In genomic region chrX:155214291-155215136, GRCm38 (mm10) we compare ENCODE assay signal across 8 mouse cellular contexts. TPM values are rescaled to one million over a fixed set of nuclear protein-coding genes. Genes with fewer than 3 reads are reported as not detected.
DNase-seq lines count a peak whose midpoint lies in the region; ATAC-seq and TF ChIP-seq lines count a peak whose summit lies in the region.

No protein-coding gene starts in this region.

- no peaks in the 10 kb centered on the region for H3K36me3 ChIP-seq in heart, embryonic 16.5 days (ENCODE audit: control insufficient read depth, insufficient read depth)
- no peaks in the 10 kb centered on the region for H3K36me3 ChIP-seq in heart, embryonic 11.5 days (ENCODE audit: control insufficient read depth, insufficient read depth, low read length)
- no peaks in the 10 kb centered on the region for H3K36me3 ChIP-seq in lung, embryonic 14.5 days (ENCODE audit: insufficient read depth)
- no peaks in the 10 kb centered on the region for H3K36me3 ChIP-seq in forebrain, embryonic 12.5 days (replicated peaks)
- no peaks in the 10 kb centered on the region for H3K36me3 ChIP-seq in hindbrain, embryonic 10.5 days

- DNase-seq in 416B (ENCODE audit: low read depth), result peak; percentile 23
- peak; percentile 11 for DNase-seq in lung, embryonic 14.5 days
- DNase-seq in adrenal gland, postnatal 25 days, result no peak
- no peak for DNase-seq in hindbrain, embryonic 10.5 days (ENCODE audit: low spot score)

- no peaks in the 10 kb centered on the region for H3K9me3 ChIP-seq in heart, embryonic 16.5 days (replicated peaks; ENCODE audit: control insufficient read depth, low read length)
- H3K9me3 ChIP-seq in heart, embryonic 11.5 days (replicated peaks; ENCODE audit: control insufficient read depth, low read length), result no peaks in the 10 kb centered on the region
- H3K9me3 ChIP-seq in lung, embryonic 14.5 days (ENCODE audit: low read depth, low read length), result no peaks in the 10 kb centered on the region
- H3K9me3 ChIP-seq in forebrain, embryonic 12.5 days, result no peaks in the 10 kb centered on the region
- no peaks in the 10 kb centered on the region for H3K9me3 ChIP-seq in hindbrain, embryonic 10.5 days

- 75% methylated on average over 5 of the region's 5 CpGs for WGBS in heart, embryonic 16.5 days
- WGBS in heart, embryonic 11.5 days (ENCODE audit: insufficient replicate concordance), result 76% methylated on average over 5 of the region's 5 CpGs
- 21% methylated on average over 5 of the region's 5 CpGs for WGBS in bone marrow, adult 2 months
- WGBS in lung, embryonic 14.5 days, result 72% methylated on average over 5 of the region's 5 CpGs
- 87% methylated on average over 5 of the region's 5 CpGs for WGBS in forebrain, embryonic 12.5 days
- WGBS in hindbrain, embryonic 10.5 days, result 91% methylated on average over 5 of the region's 5 CpGs

- no peak for TF ChIP-seq CTCF in bone marrow, adult 2 months (IDR thresholded peaks at IDR 0.05; ENCODE audit: control insufficient read depth, insufficient read depth, low read length)
- no peak for TF ChIP-seq CTCF in lung, embryonic 14.5 days (IDR thresholded peaks at IDR 0.05; ENCODE audit: low read depth)

- no peak overlapping the region for H3K9ac ChIP-seq in heart, embryonic 16.5 days (ENCODE audit: low read length)
- H3K9ac ChIP-seq in heart, embryonic 11.5 days (ENCODE audit: low read depth, low read length), result no peak overlapping the region
- no peak overlapping the region for H3K9ac ChIP-seq in lung, embryonic 14.5 days
- H3K9ac ChIP-seq in forebrain, embryonic 12.5 days, result no peak overlapping the region

- peak overlapping the region; percentile 65; the same call in 1 of the 2 replicates for H3K4me2 ChIP-seq in heart, embryonic 16.5 days (ENCODE audit: low read depth, low read length)
- H3K4me2 ChIP-seq in heart, embryonic 11.5 days, result no peak overlapping the region
- peak overlapping the region; percentile 62 for H3K4me2 ChIP-seq in lung, embryonic 14.5 days
- no peak overlapping the region for H3K4me2 ChIP-seq in forebrain, embryonic 12.5 days

- no peak for TF ChIP-seq POLR2A in bone marrow, adult 2 months (IDR thresholded peaks at IDR 0.05; ENCODE audit: borderline replicate concordance, control insufficient read depth, low read depth, low read length)

- no peaks in the 10 kb centered on the region for H3K4me1 ChIP-seq in heart, embryonic 16.5 days (ENCODE audit: control insufficient read depth, insufficient read depth, low read length)
- no peaks in the 10 kb centered on the region for H3K4me1 ChIP-seq in heart, embryonic 11.5 days (ENCODE audit: control insufficient read depth, insufficient read depth, low read length)
- no peaks in the 10 kb centered on the region for H3K4me1 ChIP-seq in bone marrow, adult 2 months (ENCODE audit: control insufficient read depth, insufficient read depth, low read length)
- H3K4me1 ChIP-seq in lung, embryonic 14.5 days (ENCODE audit: insufficient read depth), result no peaks in the 10 kb centered on the region
- H3K4me1 ChIP-seq in forebrain, embryonic 12.5 days, result no peaks in the 10 kb centered on the region
- H3K4me1 ChIP-seq in hindbrain, embryonic 10.5 days (replicated peaks), result no peaks in the 10 kb centered on the region

- H3K27me3 ChIP-seq in heart, embryonic 16.5 days (ENCODE audit: control insufficient read depth, insufficient read depth, low read length), result no peaks in the 10 kb centered on the region
- H3K27me3 ChIP-seq in heart, embryonic 11.5 days (ENCODE audit: control insufficient read depth, insufficient read depth, low read length), result no peaks in the 10 kb centered on the region
- H3K27me3 ChIP-seq in lung, embryonic 14.5 days (ENCODE audit: insufficient read depth, low read length), result no peaks in the 10 kb centered on the region
- H3K27me3 ChIP-seq in forebrain, embryonic 12.5 days, result no peaks in the 10 kb centered on the region
- no peaks in the 10 kb centered on the region for H3K27me3 ChIP-seq in hindbrain, embryonic 10.5 days (ENCODE audit: insufficient read depth, poor library complexity, severe bottlenecking)

- H3K27ac ChIP-seq in heart, embryonic 16.5 days (ENCODE audit: low read length), result no peak overlapping the region
- H3K27ac ChIP-seq in heart, embryonic 11.5 days (ENCODE audit: low read depth, low read length), result no peak overlapping the region
- H3K27ac ChIP-seq in bone marrow, adult 2 months (ENCODE audit: control insufficient read depth, insufficient read depth, low read depth, low read length, poor library complexity), result no peak overlapping the region
- no peak overlapping the region for H3K27ac ChIP-seq in lung, embryonic 14.5 days (ENCODE audit: low read depth)
- no peak overlapping the region for H3K27ac ChIP-seq in forebrain, embryonic 12.5 days
- H3K27ac ChIP-seq in hindbrain, embryonic 10.5 days, result no peak overlapping the region

- ATAC-seq in heart, embryonic 16.5 days (replicated peaks; ENCODE audit: extremely low read depth, insufficient read depth, low FRiP score), result no peak
- no peak for ATAC-seq in heart, embryonic 11.5 days (replicated peaks; ENCODE audit: insufficient number of reproducible peaks, low FRiP score, low TSS enrichment)
- ATAC-seq in lung, embryonic 14.5 days (ENCODE audit: insufficient read depth), result no peak
- no peak for ATAC-seq in forebrain, embryonic 12.5 days (ENCODE audit: low FRiP score)

- peak overlapping the region; percentile 69 for H3K4me3 ChIP-seq in heart, embryonic 16.5 days (ENCODE audit: low read length)
- no peak overlapping the region for H3K4me3 ChIP-seq in heart, embryonic 11.5 days (ENCODE audit: low read depth, low read length)
- peak overlapping the region; percentile 69 for H3K4me3 ChIP-seq in bone marrow, adult 2 months (replicated peaks; ENCODE audit: control insufficient read depth, low read depth, low read length)
- 0 out of 2 replicates have a peak overlapping the region, but pooled peaks have one; percentile 49 for H3K4me3 ChIP-seq in lung, embryonic 14.5 days (ENCODE audit: low read depth, low read length)
- H3K4me3 ChIP-seq in forebrain, embryonic 12.5 days (replicated peaks), result no peak overlapping the region
- H3K4me3 ChIP-seq in hindbrain, embryonic 10.5 days, result no peak overlapping the region

RNA-seq across cellular contexts. Expression of gene Sat1, which starts 1.7 kb away (rescaled TPM):
- 118 and 124 TPM in 2 replicates for polyA plus RNA-seq in heart, embryonic 16.5 days (2015; fragmentation: Nextera tagmentation; extraction: Ambion mirVana)
- 79.2 and 80.5 TPM in 2 replicates for polyA plus RNA-seq in heart, embryonic 11.5 days (2014; fragmentation: Nextera tagmentation; extraction: Ambion mirVana)
- 133 and 282 TPM in 2 replicates for polyA plus RNA-seq in bone marrow, adult 2 months (2011; ENCODE audit: insufficient read depth, insufficient read length, low replicate concordance, missing spikeins)
- 110 and 129 TPM in 2 replicates for polyA plus RNA-seq in lung, embryonic 14.5 days (2014; fragmentation: Nextera tagmentation; extraction: Ambion mirVana)
- 58.9 and 62.1 TPM in 2 replicates for polyA plus RNA-seq in forebrain, embryonic 12.5 days (2016; fragmentation: Nextera tagmentation; extraction: Ambion mirVana)
- 169 and 174 TPM in 2 replicates for total RNA-seq in adrenal gland, postnatal 25 days (2021)
- polyA plus RNA-seq in hindbrain, embryonic 10.5 days (2016; fragmentation: Nextera tagmentation; extraction: Ambion mirVana), result 88.0 and 89.5 TPM in 2 replicates

RNA-seq across cellular contexts. Expression of gene Acot9, which starts 47.7 kb away (rescaled TPM):
- polyA plus RNA-seq in heart, embryonic 16.5 days (2015; fragmentation: Nextera tagmentation; extraction: Ambion mirVana), result 42.0 and 42.5 TPM in 2 replicates
- 33.1 and 42.0 TPM in 2 replicates for polyA plus RNA-seq in heart, embryonic 11.5 days (2014; fragmentation: Nextera tagmentation; extraction: Ambion mirVana)
- polyA plus RNA-seq in bone marrow, adult 2 months (2011; ENCODE audit: insufficient read depth, insufficient read length, low replicate concordance, missing spikeins), result 9.3 and 32.8 TPM in 2 replicates
- polyA plus RNA-seq in lung, embryonic 14.5 days (2014; fragmentation: Nextera tagmentation; extraction: Ambion mirVana), result 46.1 and 46.8 TPM in 2 replicates
- polyA plus RNA-seq in forebrain, embryonic 12.5 days (2016; fragmentation: Nextera tagmentation; extraction: Ambion mirVana), result 15.0 and 18.1 TPM in 2 replicates
- total RNA-seq in adrenal gland, postnatal 25 days (2021), result 43.7 and 47.6 TPM in 2 replicates
- 19.4 and 23.7 TPM in 2 replicates for polyA plus RNA-seq in hindbrain, embryonic 10.5 days (2016; fragmentation: Nextera tagmentation; extraction: Ambion mirVana)

Comparison
In these comparisons a context has a peak if more than half of its experiments do, and no peak if none do; other contexts are left out.
1. H3K4me2 ChIP-seq: peak in heart, embryonic 16.5 days (single experiment) and lung, embryonic 14.5 days (single experiment); none in heart, embryonic 11.5 days (single experiment) and forebrain, embryonic 12.5 days (single experiment).
2. H3K4me3 ChIP-seq: peak in heart, embryonic 16.5 days (single experiment), bone marrow, adult 2 months (single experiment) and lung, embryonic 14.5 days (single experiment); none in heart, embryonic 11.5 days (single experiment), forebrain, embryonic 12.5 days (single experiment) and hindbrain, embryonic 10.5 days (single experiment).
3. DNase-seq: peak in 416B (single experiment) and lung, embryonic 14.5 days (single experiment); none in adrenal gland, postnatal 25 days (single experiment) and hindbrain, embryonic 10.5 days (single experiment).